Mouse (Mus musculus) ovary, adult 10 weeks (tissue): Measurements from ENCODE around the gene Gm21973. TPM values are rescaled to one million over a fixed set of nuclear protein-coding genes. Genes with fewer than 3 reads are reported as not detected.

Experiments
- polyA plus RNA-seq: library from polyadenylated mRNA; stranded (reverse); fragments of 350-450 nt; fragmentation: Illumina TruSeq; extraction: RNeasy Lipid Tissue Mini Kit (QIAGEN cat#74804); gene quantifications from one replicate; pipeline ENCODE4 v1.2.3, GENCODE M21; 2014

The Gm21973 gene
- polyA plus RNA-seq = not detected

GRCm38 (mm10) chr15:10325080-10325479, at the start of gene Gm21973:
Gene Gm21973 (plus strand): TSS chr15:10325380.

GRCm38 (mm10) chr15:10358039-10358948, 33.1 kb downstream of the Gm21973 start, which contains the start of gene Agxt2:
Gene Agxt2 (plus strand): TSS chr15:10358532.

Other genes with a start within 250 kb of the Gm21973 start
- gene Prlr, start 148.1 kb upstream of the Gm21973 start, polyA plus RNA-seq = 305 TPM
- not detected for gene Agxt2, start 33.2 kb downstream of the Gm21973 start, polyA plus RNA-seq
- gene Dnajc21, start 145.1 kb downstream of the Gm21973 start, polyA plus RNA-seq = 112 TPM
- gene Brix1, start 160.6 kb downstream of the Gm21973 start, polyA plus RNA-seq = 291 TPM
- gene Rad1, start 160.6 kb downstream of the Gm21973 start, polyA plus RNA-seq = 33.5 TPM
- not detected for gene Ttc23l, start 233.3 kb downstream of the Gm21973 start, polyA plus RNA-seq